Mouse (Mus musculus) left cerebral cortex, adult 8-10 months (tissue): ENCODE measurements around the gene Acot7. TPM values are rescaled to one million over a fixed set of nuclear protein-coding genes. Genes with fewer than 3 reads are reported as not detected.
"Not testable (repeated sequence)": the region's sequence is repeated elsewhere in the genome, so short reads cannot be mapped to it uniquely, and the experiment has no call there.

Experiments
- DNase-seq, 2 experiments: peaks; one replicate each; pipeline ENCODE4 v3.0.0; 2022; ENCODE audit warnings: low spot score in 2 of 2
- total RNA-seq, 4 experiments: library from RNA; stranded (reverse); gene quantifications; 2 replicates each; pipeline ENCODE4 v1.2.4; 2022

The Acot7 gene
- total RNA-seq, 4 experiments from 2014 or later, result 281 to 320 (median 303) TPM

- DNase-seq, result peak in 1 of 2 experiments; percentile 68
Observed at GRCm38 (mm10) chr4:152202905-152203304, 25.0 kb downstream of the Acot7 start.

DNA sequence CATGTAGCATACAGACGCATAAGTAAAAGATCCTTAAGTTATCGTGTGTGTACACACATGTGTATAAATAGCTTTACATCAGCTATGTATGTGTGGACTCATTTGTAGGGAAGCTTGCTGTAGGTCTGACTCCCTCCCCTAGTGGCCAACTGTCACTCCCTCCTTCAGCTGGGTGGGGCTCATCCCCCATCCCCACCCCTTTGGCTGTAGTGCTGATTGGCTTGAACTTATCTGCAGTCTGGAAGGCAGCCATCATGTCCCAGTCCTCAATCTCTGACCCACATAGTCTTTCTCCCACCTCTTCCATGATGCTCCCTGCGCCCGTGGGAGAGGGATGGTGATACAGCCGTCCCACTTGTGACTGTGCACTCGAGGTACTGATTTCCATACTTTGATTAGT, 26.7 kb downstream of the Acot7 start:
- DNase-seq, result no peak

GRCm38 (mm10) chr4:152206199-152206598, 28.3 kb downstream of the Acot7 start:
- DNase-seq, result no peak

GRCm38 (mm10) chr4:152209623-152210022, 31.7 kb downstream of the Acot7 start:
- no peak for DNase-seq

GRCm38 (mm10) chr4:152212091-152212505, 34.2 kb downstream of the Acot7 start:
- DNase-seq, result no peak

GRCm38 (mm10) chr4:152212531-152212930, 34.6 kb downstream of the Acot7 start:
- DNase-seq, result peak in 1 of 2 experiments; percentile 68

- peak in 1 of 2 experiments; percentile 52 for DNase-seq
Observed at GRCm38 (mm10) chr4:152212974-152213373, 35.0 kb downstream of the Acot7 start.

- peak; percentile 79 to 97 for DNase-seq
Observed at GRCm38 (mm10) chr4:152213760-152214480, 36.0 kb downstream of the Acot7 start.

- no peak for DNase-seq
Observed at GRCm38 (mm10) chr4:152214871-152215415, 37.0 kb downstream of the Acot7 start.

GRCm38 (mm10) chr4:152219591-152219990, 41.7 kb downstream of the Acot7 start:
- no peak for DNase-seq

GRCm38 (mm10) chr4:152220771-152221410, 43.0 kb downstream of the Acot7 start:
- DNase-seq, result no peak

GRCm38 (mm10) chr4:152221411-152221887, 43.5 kb downstream of the Acot7 start:
- peak in 1 of 2 experiments; percentile 75 for DNase-seq

GRCm38 (mm10) chr4:152222111-152222510, 44.2 kb downstream of the Acot7 start:
- DNase-seq, result no peak

DNA sequence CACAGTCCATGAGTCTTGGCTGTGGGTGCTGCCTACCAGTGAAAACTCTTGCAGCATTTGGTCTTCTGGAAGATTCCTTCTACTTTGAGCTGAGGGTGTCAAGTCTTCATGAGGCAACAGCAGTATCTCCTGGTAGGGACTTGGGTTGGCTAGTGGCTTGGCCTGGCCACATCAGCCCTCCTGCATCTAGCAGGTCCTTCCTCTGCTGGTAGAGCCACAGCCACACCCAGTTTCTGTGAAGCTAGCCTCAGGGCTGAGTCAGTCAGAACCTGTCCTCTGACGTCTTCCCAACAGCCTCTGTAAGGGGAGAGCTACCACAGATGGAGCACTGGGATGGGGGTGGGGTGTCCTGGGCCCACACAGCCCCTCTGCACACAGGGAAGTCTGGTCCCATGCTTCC, 44.6 kb downstream of the Acot7 start:
- no peak for DNase-seq

- no peak for DNase-seq
Observed at GRCm38 (mm10) chr4:152224156-152224555, 46.2 kb downstream of the Acot7 start.

- DNase-seq, result peak in 1 of 2 experiments; percentile 90
Observed at GRCm38 (mm10) chr4:152226901-152227486, 49.1 kb downstream of the Acot7 start.

GRCm38 (mm10) chr4:152227749-152228527, 50.0 kb downstream of the Acot7 start:
- no peak for DNase-seq

GRCm38 (mm10) chr4:152230331-152230730, 52.4 kb downstream of the Acot7 start:
- not testable (repeated sequence) for DNase-seq

DNA sequence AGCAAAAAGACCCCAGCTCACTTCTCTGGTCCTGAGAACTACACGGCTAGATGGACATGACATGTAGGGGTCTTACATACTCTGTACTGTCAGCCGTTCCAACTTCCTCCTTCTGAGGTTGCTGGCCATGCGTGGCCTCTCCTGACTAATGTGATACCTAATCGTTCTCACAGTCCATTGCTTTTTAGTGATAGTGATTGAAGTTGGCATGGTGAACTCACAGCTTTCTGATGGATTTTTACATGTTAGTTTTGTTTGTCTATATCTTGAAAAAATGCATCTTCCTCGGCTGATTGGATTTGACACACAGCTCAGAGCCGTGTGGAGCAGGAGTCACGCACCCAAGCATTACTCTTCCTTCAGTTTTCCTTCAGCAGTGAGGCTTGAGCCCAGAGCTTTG, 53.4 kb downstream of the Acot7 start:
- DNase-seq, result no peak

- DNase-seq, result no peak
Observed at GRCm38 (mm10) chr4:152232411-152232903, 54.5 kb downstream of the Acot7 start.

DNA sequence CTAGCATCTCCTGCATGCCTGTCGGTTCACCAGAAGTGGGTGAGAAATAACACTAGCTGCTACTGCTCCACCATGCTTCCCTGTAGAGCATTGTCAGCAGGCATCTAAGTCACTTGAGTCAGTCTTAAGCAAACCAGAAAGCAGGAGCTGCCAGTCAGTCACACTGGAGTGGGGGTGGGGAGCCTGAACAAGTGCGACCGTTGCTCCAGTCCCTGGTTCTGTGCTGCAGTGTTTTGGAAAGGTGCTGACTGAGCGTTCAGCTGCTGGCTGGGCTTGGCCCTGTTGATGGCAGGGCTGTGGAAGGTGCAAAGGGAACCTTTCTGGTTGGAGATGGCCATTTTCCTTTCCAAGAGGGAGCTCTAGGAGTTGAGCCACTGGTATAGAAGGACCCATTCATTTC, 62.0 kb downstream of the Acot7 start:
- DNase-seq, result no peak
